Mouse (Mus musculus) lung, embryonic 15.5 days (tissue): Measurements from ENCODE around the gene Zfp799. TPM values are rescaled to one million over a fixed set of nuclear protein-coding genes. Genes with fewer than 3 reads are reported as not detected.

Experiments used
- ATAC-seq: fragments of 200-750 bp; cut with Nextera tagmentation; 2 replicates; pipeline ENCODE4 v1.8.0; 2017; ENCODE audit warnings: moderate number of reproducible peaks, borderline replicate concordance; ENCODE audit not compliant: low FRiP score, low TSS enrichment; ENCODE audit errors: extremely low read depth
- H3K27ac ChIP-seq: fragments of 300-500 bp; sonication (generic); 2 replicates; pipeline ENCODE4 v1.5.1; 2015; ENCODE audit warnings: moderate library complexity, mild to moderate bottlenecking, inconsistent platforms
- H3K27me3 ChIP-seq: fragments of 300-500 bp; sonication (generic); 2 replicates; pipeline ENCODE4 v1.6.1; 2015; ENCODE audit warnings: inconsistent platforms
- H3K36me3 ChIP-seq: fragments of 300-500 bp; sonication (generic); 2 replicates; pipeline ENCODE4 v1.6.1; 2015; ENCODE audit warnings: inconsistent platforms
- H3K4me1 ChIP-seq: fragments of 300-500 bp; sonication (generic); 2 replicates; pipeline ENCODE4 v1.6.1; 2015; ENCODE audit warnings: inconsistent platforms
- H3K4me2 ChIP-seq: fragments of 300-500 bp; sonication (generic); 2 replicates; pipeline ENCODE4 v1.6.1; 2015; ENCODE audit warnings: inconsistent platforms, mild to moderate bottlenecking, moderate library complexity
- H3K4me3 ChIP-seq: fragments of 300-500 bp; sonication (generic); 2 replicates; pipeline ENCODE4 v1.5.1; 2015; ENCODE audit warnings: mild to moderate bottlenecking, inconsistent platforms
- H3K9ac ChIP-seq: fragments of 300-500 bp; sonication (generic); 2 replicates; pipeline ENCODE4 v1.6.1; 2015; ENCODE audit warnings: inconsistent platforms
- H3K9me3 ChIP-seq: fragments of 300-500 bp; sonication (generic); 2 replicates; pipeline ENCODE4 v1.6.1; 2016; ENCODE audit warnings: inconsistent platforms
- WGBS: fragments of 180-500 bp; shearing (Covaris S2); methylation state at CpG from one replicate; pipeline ENCODE4 v1.1.7; 2015; 5-methylcytosine and 5-hydroxymethylcytosine counted together
- polyA plus RNA-seq: library from polyadenylated mRNA; unstranded; fragments of >200 nt; fragmentation: Nextera tagmentation; extraction: Ambion mirVana; gene quantifications from 2 replicates; pipeline ENCODE4 v1.2.1, GENCODE M21; 2015

Gene Zfp799
- polyA plus RNA-seq, 1 experiment from 2014 or later, result 13.7 TPM

DNA sequence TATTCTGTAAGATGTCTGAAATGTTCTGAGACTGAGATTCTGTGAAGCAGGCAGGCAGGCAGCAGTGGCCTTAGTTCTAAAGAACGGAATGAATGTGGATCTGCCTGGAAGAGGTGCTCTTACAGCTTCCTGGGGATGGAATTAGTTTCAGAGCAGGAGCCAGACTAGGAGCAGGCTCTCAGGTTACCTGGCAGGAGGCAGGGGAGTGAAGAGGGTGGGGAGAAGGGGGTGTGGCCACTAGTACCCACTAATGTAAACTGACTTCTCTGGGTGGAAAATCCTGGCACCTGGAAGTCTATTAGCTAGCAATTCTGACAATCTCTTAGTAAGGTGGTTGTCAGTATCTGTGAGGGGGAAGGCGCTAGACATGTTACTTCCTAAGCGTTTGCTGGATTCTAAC is 44.4 kb downstream of the Zfp799 start:
- Histone ChIP-seq H3K4me3 (no peak overlapping the region), H3K27ac (no peak overlapping the region), H3K9ac (no peak overlapping the region), H3K4me2 (no peak overlapping the region; the same call in 1 of the 2 replicates), H3K36me3 (peaks cover 31% of the 10 kb centered on the region), H3K4me1 (peaks cover 26% of the 10 kb centered on the region), H3K27me3 (no peaks in the 10 kb centered on the region), H3K9me3 (no peaks in the 10 kb centered on the region)
- WGBS, result 79% methylated on average over 3 of the region's 3 CpGs
- ATAC-seq, result no peak

DNA sequence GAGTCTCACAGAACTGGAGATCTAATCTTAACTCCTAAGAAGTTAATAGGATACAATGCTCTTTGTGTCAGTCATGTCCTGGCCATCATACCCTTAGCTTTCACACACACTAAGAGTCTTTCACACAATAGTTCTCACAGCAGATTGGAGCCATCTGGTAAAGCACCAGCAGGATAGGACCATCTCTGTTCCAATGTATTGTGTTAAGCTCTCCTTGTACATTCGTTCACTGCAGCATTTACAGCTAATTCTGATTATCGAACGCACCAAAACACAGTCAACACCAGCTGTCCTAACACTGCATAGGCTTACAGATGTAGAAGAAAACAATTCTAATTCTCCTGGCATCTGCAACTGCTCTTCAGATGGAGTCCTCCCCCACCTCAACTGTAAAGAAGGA is 52.5 kb downstream of the Zfp799 start:
- Histone ChIP-seq H3K27me3 (no peaks in the 10 kb centered on the region), H3K36me3 (peaks cover 63% of the 10 kb centered on the region)

DNA sequence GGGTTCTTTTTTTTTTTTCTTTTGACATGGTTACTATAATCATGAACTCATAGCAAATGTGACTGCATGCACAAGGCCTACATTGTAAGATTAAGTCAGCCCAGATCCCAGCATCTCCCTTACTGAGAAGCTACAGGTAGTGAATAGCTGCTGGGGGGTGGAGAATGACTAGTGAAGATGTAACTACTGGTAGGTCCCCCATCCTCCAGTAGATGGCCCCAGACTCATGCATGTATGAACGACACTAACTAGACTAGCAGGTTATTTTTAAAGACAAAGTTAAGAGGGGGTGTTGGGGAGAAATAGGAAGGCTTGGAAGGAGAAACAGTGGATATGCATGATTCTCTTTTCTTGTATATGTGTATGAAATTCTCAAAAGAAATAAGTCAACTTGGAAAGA is 58.8 kb downstream of the Zfp799 start:
- Histone ChIP-seq H3K4me1 (no peaks in the 10 kb centered on the region), H3K9ac (no peak overlapping the region), H3K4me2 (no peak overlapping the region), H3K27me3 (no peaks in the 10 kb centered on the region), H3K36me3 (peaks cover 82% of the 10 kb centered on the region), H3K27ac (no peak overlapping the region), H3K4me3 (no peak overlapping the region), H3K9me3 (no peaks in the 10 kb centered on the region)
- ATAC-seq, result no peak
- 73% methylated on average over 1 of the region's 1 CpGs for WGBS

More for the DNA sequence above, 52.5 kb downstream of the Zfp799 start:
- WGBS, result 95% methylated on average over 3 of the region's 3 CpGs
- Histone ChIP-seq H3K27ac (no peak overlapping the region), H3K4me1 (no peaks in the 10 kb centered on the region), H3K9me3 (no peaks in the 10 kb centered on the region), H3K4me2 (no peak overlapping the region), H3K9ac (no peak overlapping the region), H3K4me3 (no peak overlapping the region)
- ATAC-seq, result no peak

DNA sequence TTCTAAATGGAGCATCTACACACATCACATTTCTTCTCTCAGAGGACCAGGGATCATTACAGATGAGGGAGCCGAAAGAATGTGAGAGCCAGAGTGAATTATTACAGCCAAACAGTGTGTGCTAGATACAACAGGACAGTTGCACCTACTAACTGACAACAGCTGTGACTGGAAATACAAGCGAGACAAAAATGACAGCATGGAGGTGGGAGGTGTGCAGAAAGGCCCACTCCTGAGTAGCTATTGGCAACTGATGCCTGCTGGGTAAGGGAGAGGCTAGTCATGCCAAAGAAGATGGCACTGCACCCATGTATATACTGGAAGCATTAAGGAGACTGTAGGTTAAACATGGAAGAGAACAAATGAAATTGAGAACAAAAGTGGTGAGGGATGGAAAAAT is 63.6 kb downstream of the Zfp799 start:
- Histone ChIP-seq H3K27ac (no peak overlapping the region), H3K36me3 (peaks cover 66% of the 10 kb centered on the region), H3K4me1 (no peaks in the 10 kb centered on the region), H3K27me3 (no peaks in the 10 kb centered on the region), H3K4me3 (no peak overlapping the region), H3K9ac (no peak overlapping the region), H3K9me3 (no peaks in the 10 kb centered on the region), H3K4me2 (no peak overlapping the region)
- ATAC-seq, result no peak
- 89% methylated on average over 2 of the region's 2 CpGs for WGBS

Other genes starting within 250 kb of the Zfp799 start
- gene Cyp4f37, start 209.0 kb downstream of the Zfp799 start, polyA plus RNA-seq, result not detected in 2 replicates
- gene Cyp4f40, start 171.4 kb downstream of the Zfp799 start, polyA plus RNA-seq, result 0.11 TPM in 1 of 2 replicates, not detected in the other
- not detected in 2 replicates for gene Cyp4f15, start 144.6 kb downstream of the Zfp799 start, polyA plus RNA-seq
- 28.5 and 33.8 TPM in 2 replicates for gene Zfp871, start 42.0 kb downstream of the Zfp799 start, polyA plus RNA-seq
- 2.0 and 2.3 TPM in 2 replicates for gene Zfp811, start 20.3 kb downstream of the Zfp799 start, polyA plus RNA-seq
- gene Zfp870, start 61.4 kb upstream of the Zfp799 start, polyA plus RNA-seq, result 7.5 and 8.2 TPM in 2 replicates
- gene Cyp4f14, start 87.1 kb upstream of the Zfp799 start, polyA plus RNA-seq, result not detected in 2 replicates
- 10.7 and 11.4 TPM in 2 replicates for gene Cyp4f13, start 117.1 kb upstream of the Zfp799 start, polyA plus RNA-seq
- gene Zfp472, start 135.6 kb upstream of the Zfp799 start, polyA plus RNA-seq, result 10.8 and 12.6 TPM in 2 replicates
- 11.4 and 11.8 TPM in 2 replicates for gene Zfp952, start 162.9 kb upstream of the Zfp799 start, polyA plus RNA-seq
- gene Zfp763, start 203.1 kb upstream of the Zfp799 start, polyA plus RNA-seq, result 13.5 and 13.9 TPM in 2 replicates
- gene 4921501E09Rik, start 237.8 kb upstream of the Zfp799 start, polyA plus RNA-seq, result not detected in 2 replicates